Comparison of ENCODE assay signal across 9 mouse cellular contexts in the genomic region with DNA sequence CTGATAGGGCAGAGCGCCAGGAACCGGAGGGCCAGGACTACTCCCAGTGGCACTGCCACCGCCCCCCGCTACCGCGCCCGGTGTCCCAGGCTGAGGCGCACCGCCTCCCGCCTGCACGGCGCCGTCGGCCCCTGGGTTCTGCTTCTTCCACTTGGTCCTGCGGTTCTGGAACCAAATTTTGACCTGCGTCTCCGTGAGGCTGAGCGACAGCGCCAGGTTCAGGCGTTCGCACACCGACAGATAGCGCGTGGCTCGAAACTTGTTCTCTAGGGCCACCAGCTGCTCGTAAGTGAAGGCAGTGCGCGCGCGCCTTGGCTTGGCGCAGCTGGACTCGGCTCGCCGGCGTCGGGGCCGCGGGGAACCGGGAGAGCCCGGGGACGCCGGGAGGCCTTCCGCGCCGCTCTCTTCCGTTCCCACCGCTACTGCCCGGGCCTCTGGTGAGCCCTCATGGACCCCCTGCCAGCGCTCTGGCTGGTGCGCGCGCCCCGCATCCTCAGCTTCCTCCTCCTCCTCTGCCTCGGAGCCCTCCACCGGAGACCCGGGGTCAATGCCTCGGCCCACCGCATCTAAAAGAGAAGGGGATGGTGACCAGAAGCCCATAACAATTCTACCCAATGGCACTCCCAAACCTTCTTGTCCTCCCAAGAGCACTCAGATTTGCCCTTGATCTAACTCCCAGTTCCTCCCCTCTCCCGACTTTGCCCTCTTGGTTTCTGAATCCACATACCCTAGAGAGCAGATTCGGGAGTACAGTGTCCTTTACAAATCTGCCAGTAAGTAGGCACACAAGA. TPM values are rescaled to one million over a fixed set of nuclear protein-coding genes. Genes with fewer than 3 reads are reported as not detected.
A peak's percentile ranks its signal among the peaks of the same experiment; 100 is the strongest.
DNase-seq lines count a peak whose midpoint lies in the region; ATAC-seq and TF ChIP-seq lines count a peak whose summit lies in the region.
"Had no signal": no experiment of that assay in that cellular context is flagged by ENCODE, and none has a peak within 500 bp of the region (broad histone marks: within the 10 kb centered on the region; RNA-seq: fewer than 3 reads in every experiment).

No protein-coding gene starts in this region.

- TF ChIP-seq EP300 in ES-Bruce4 (IDR thresholded peaks at IDR 0.05; ENCODE audit: insufficient read depth, low read depth, low read length) = no peak

- H3K27ac ChIP-seq in ES-Bruce4 (ENCODE audit: insufficient read depth, low read length) = no peak overlapping the region
- H3K27ac ChIP-seq in forebrain, embryonic 10.5 days = no peak overlapping the region
- H3K27ac ChIP-seq in midbrain, embryonic 15.5 days = no peak overlapping the region

- H3K9ac ChIP-seq in ES-Bruce4 (ENCODE audit: low read depth, poor library complexity, severe bottlenecking) = peak overlapping the region; percentile 13
- peak overlapping the region; percentile 31 for H3K9ac ChIP-seq in midbrain, embryonic 15.5 days

- peaks cover 43% of the 10 kb centered on the region for H3K4me1 ChIP-seq in erythroblast, embryonic 14.5 days (ENCODE audit: control insufficient read depth)
- H3K4me1 ChIP-seq in ES-Bruce4 (ENCODE audit: control insufficient read depth, insufficient read depth, low read length) = no peaks in the 10 kb centered on the region
- peaks cover 48% of the 10 kb centered on the region for H3K4me1 ChIP-seq in forebrain, embryonic 10.5 days
- peaks cover 39% of the 10 kb centered on the region for H3K4me1 ChIP-seq in midbrain, embryonic 15.5 days

- under 1% methylated on average over 55 of the region's 60 CpGs for WGBS in forebrain, embryonic 10.5 days
- under 1% methylated on average over 60 of the region's 60 CpGs for WGBS in midbrain, embryonic 15.5 days

- peak overlapping the region; percentile 81 for H3K4me2 ChIP-seq in midbrain, embryonic 15.5 days

- no peak for TF ChIP-seq POLR2A in ES-Bruce4 (IDR thresholded peaks at IDR 0.05; ENCODE audit: insufficient read depth, low read length)

- no peak for ATAC-seq in erythroblast, adult 5-6 weeks (replicated peaks; ENCODE audit: low FRiP score, poor library complexity, severe bottlenecking)
- ATAC-seq in midbrain, embryonic 15.5 days (replicated peaks) = no peak

- H3K27me3 ChIP-seq in erythroblast, embryonic 14.5 days (ENCODE audit: control insufficient read depth) = peaks cover 71% of the 10 kb centered on the region
- peaks cover 30% of the 10 kb centered on the region for H3K27me3 ChIP-seq in ES-Bruce4 (ENCODE audit: control insufficient read depth, insufficient read depth, low read length, poor library complexity, severe bottlenecking)
- H3K27me3 ChIP-seq in forebrain, embryonic 10.5 days (ENCODE audit: poor library complexity, severe bottlenecking) = peaks cover 99% of the 10 kb centered on the region
- H3K27me3 ChIP-seq in midbrain, embryonic 15.5 days (replicated peaks) = peaks cover 72% of the 10 kb centered on the region

- H3K4me3 ChIP-seq in erythroblast, embryonic 14.5 days (replicated peaks) = peak overlapping the region; percentile 59
- peak overlapping the region; percentile 72 for H3K4me3 ChIP-seq in ES-Bruce4 (ENCODE audit: low read depth, low read length)
- peak overlapping the region; percentile 57 for H3K4me3 ChIP-seq in forebrain, embryonic 10.5 days
- peak overlapping the region; percentile 41 for H3K4me3 ChIP-seq in midbrain, embryonic 15.5 days

- H3K9me3 ChIP-seq in erythroblast, embryonic 14.5 days (ENCODE audit: control insufficient read depth, low read length) = peaks cover 3% of the 10 kb centered on the region; the same call in 1 of the 2 replicates
- no peaks in the 10 kb centered on the region for H3K9me3 ChIP-seq in ES-Bruce4 (replicated peaks; ENCODE audit: control insufficient read depth, insufficient read depth, low read length, poor library complexity, severe bottlenecking)
- no peaks in the 10 kb centered on the region for H3K9me3 ChIP-seq in forebrain, embryonic 10.5 days
- H3K9me3 ChIP-seq in midbrain, embryonic 15.5 days = no peaks in the 10 kb centered on the region

- DNase-seq in forebrain, embryonic 10.5 days (ENCODE audit: extremely low spot score, low spot score) = peak; percentile 51
- peak; percentile 36 for DNase-seq in kidney, postnatal 10 days
- no peak for DNase-seq in left cerebral cortex, adult 18-20 months (ENCODE audit: low spot score in 2 of 2)
- no peak for DNase-seq in cerebellum, postnatal 14 days

- TF ChIP-seq CTCF in ES-Bruce4 (IDR thresholded peaks at IDR 0.05; ENCODE audit: low read depth, low read length) = no peak

- H3K36me3 ChIP-seq in erythroblast, embryonic 14.5 days (ENCODE audit: control insufficient read depth) = no peaks in the 10 kb centered on the region
- H3K36me3 ChIP-seq in ES-Bruce4 (ENCODE audit: control insufficient read depth, insufficient read depth, low read length, poor library complexity, severe bottlenecking) = no peaks in the 10 kb centered on the region
- H3K36me3 ChIP-seq in forebrain, embryonic 10.5 days (replicated peaks) = no peaks in the 10 kb centered on the region
- H3K36me3 ChIP-seq in midbrain, embryonic 15.5 days (replicated peaks) = no peaks in the 10 kb centered on the region

RNA-seq across cellular contexts. Expression of a gene that starts 2.0 kb away (rescaled TPM):
- not detected in 2 replicates for polyA plus RNA-seq in erythroblast, embryonic 14.5 days (2012)
- total RNA-seq in erythroblast, adult 5-6 weeks (2015; ENCODE audit: low replicate concordance) = not detected in 2 replicates
- not detected in 2 replicates for total RNA-seq in erythroblast, adult 5-6 weeks (2017; ENCODE audit: low replicate concordance)
- polyA plus RNA-seq in ES-Bruce4 (2011; ENCODE audit: insufficient read depth, insufficient read length, low read depth, missing spikeins) = 0.20 TPM in 1 of 2 replicates, not detected in the other
- polyA plus RNA-seq in forebrain, embryonic 10.5 days (2016; fragmentation: Nextera tagmentation; extraction: Ambion mirVana) = 0.09 and 0.15 TPM in 2 replicates
- polyA plus RNA-seq in midbrain, embryonic 15.5 days (2015; fragmentation: Nextera tagmentation; extraction: Ambion mirVana) = 0.70 and 1.2 TPM in 2 replicates
- total RNA-seq in left cerebral cortex, adult 18-20 months (2021) = under 1 TPM in 1 of 2 experiments, not detected in 1; 0.14 TPM
- polyA plus RNA-seq: C2C12 had no signal

RNA-seq across cellular contexts. Expression of a gene that starts 13.0 kb away (rescaled TPM):
- polyA plus RNA-seq in erythroblast, embryonic 14.5 days (2012) = 0.09 and 0.12 TPM in 2 replicates
- not detected in 2 replicates for total RNA-seq in erythroblast, adult 5-6 weeks (2015; ENCODE audit: low replicate concordance)
- total RNA-seq in erythroblast, adult 5-6 weeks (2017; ENCODE audit: low replicate concordance) = 0.68 and 1.1 TPM in 2 replicates
- 5.6 and 6.1 TPM in 2 replicates for polyA plus RNA-seq in ES-Bruce4 (2011; ENCODE audit: insufficient read depth, insufficient read length, low read depth, missing spikeins)
- polyA plus RNA-seq in forebrain, embryonic 10.5 days (2016; fragmentation: Nextera tagmentation; extraction: Ambion mirVana) = 17.3 and 17.4 TPM in 2 replicates
- polyA plus RNA-seq in midbrain, embryonic 15.5 days (2015; fragmentation: Nextera tagmentation; extraction: Ambion mirVana) = 38.3 and 39.4 TPM in 2 replicates
- 10 to 100 TPM; 15.0 to 16.4 TPM for total RNA-seq in left cerebral cortex, adult 18-20 months (2021)

RNA-seq across cellular contexts. Expression of a gene that starts 21.2 kb away (rescaled TPM):
- polyA plus RNA-seq in erythroblast, embryonic 14.5 days (2012) = 0.05 and 0.09 TPM in 2 replicates
- total RNA-seq in erythroblast, adult 5-6 weeks (2015; ENCODE audit: low replicate concordance) = 29.7 and 39.2 TPM in 2 replicates
- 21.2 and 24.8 TPM in 2 replicates for total RNA-seq in erythroblast, adult 5-6 weeks (2017; ENCODE audit: low replicate concordance)
- polyA plus RNA-seq in ES-Bruce4 (2011; ENCODE audit: insufficient read depth, insufficient read length, low read depth, missing spikeins) = 38.8 and 43.8 TPM in 2 replicates
- 126 and 129 TPM in 2 replicates for polyA plus RNA-seq in forebrain, embryonic 10.5 days (2016; fragmentation: Nextera tagmentation; extraction: Ambion mirVana)
- 78.6 and 85.1 TPM in 2 replicates for polyA plus RNA-seq in midbrain, embryonic 15.5 days (2015; fragmentation: Nextera tagmentation; extraction: Ambion mirVana)
- total RNA-seq in left cerebral cortex, adult 18-20 months (2021) = 10 to 100 TPM; 94.9 to 95.0 TPM

Comparison
In these comparisons a context has a peak if more than half of its experiments do, and no peak if none do; other contexts are left out.
1. DNase-seq: peak in forebrain, embryonic 10.5 days (single experiment) and kidney, postnatal 10 days (single experiment); none in left cerebral cortex, adult 18-20 months (0 of 2) and cerebellum, postnatal 14 days (0 of 2).
2. RNA of a gene that starts 21.2 kb away (polyA plus RNA-seq): 126 to 129 TPM in forebrain, embryonic 10.5 days, 78.6 to 85.1 TPM in midbrain, embryonic 15.5 days and 38.8 to 43.8 TPM in ES-Bruce4; 0.05 to 0.09 TPM in erythroblast, embryonic 14.5 days; every median in the first group is over 10 times any median in the second.
3. Peak in every context shown above with its lines, with median percentiles within 50 percentile points of each other: H3K4me3 ChIP-seq.